Mouse (Mus musculus) embryonic facial prominence, embryonic 10.5 days (tissue): ENCODE measurements around the gene Olfr93. TPM values are rescaled to one million over a fixed set of nuclear protein-coding genes. Genes with fewer than 3 reads are reported as not detected.
A peak's percentile ranks its signal among the peaks of the same experiment; 100 is the strongest.
"Not testable (repeated sequence)": the region's sequence is repeated elsewhere in the genome, so short reads cannot be mapped to it uniquely, and the experiment has no call there.

Experiments
- DNase-seq: peaks from one replicate; pipeline ENCODE4 v3.0.0-alpha.2; 2017; ENCODE audit warnings: low spot score
- H3K27ac ChIP-seq: fragments of 300-500 bp; sonication (generic); replicated peaks from 2 replicates; pipeline ENCODE4 v1.5.1; 2016; ENCODE audit warnings: mild to moderate bottlenecking
- H3K27me3 ChIP-seq: fragments of 300-500 bp; sonication (generic); replicated peaks from 2 replicates; pipeline ENCODE4 v1.6.1; 2016; ENCODE audit warnings: low read depth, mild to moderate bottlenecking; ENCODE audit not compliant: poor library complexity, severe bottlenecking
- H3K36me3 ChIP-seq: fragments of 300-500 bp; sonication (generic); replicated peaks from 2 replicates; pipeline ENCODE4 v1.6.1; 2016; ENCODE audit warnings: mild to moderate bottlenecking, moderate library complexity
- H3K4me1 ChIP-seq: fragments of 300-500 bp; sonication (generic); 2 replicates; pipeline ENCODE4 v1.6.1; 2016
- H3K4me3 ChIP-seq: fragments of 300-500 bp; sonication (generic); 2 replicates; pipeline ENCODE4 v1.5.1; 2016; ENCODE audit warnings: mild to moderate bottlenecking, moderate library complexity
- H3K9me3 ChIP-seq: fragments of 300-500 bp; sonication (generic); 2 replicates; pipeline ENCODE4 v1.6.1; 2016; ENCODE audit warnings: mild to moderate bottlenecking
- WGBS: fragments of 180-500 bp; shearing (Covaris S2); methylation state at CpG from one replicate; pipeline ENCODE4 v1.1.7; 2016; 5-methylcytosine and 5-hydroxymethylcytosine counted together
- polyA plus RNA-seq: library from polyadenylated mRNA; unstranded; fragments of >200 nt; fragmentation: Nextera tagmentation; extraction: Ambion mirVana; gene quantifications from 2 replicates; pipeline ENCODE4 v1.2.1, GENCODE M21; 2016

Olfr93 gene
- polyA plus RNA-seq = not detected in 2 replicates

DNA sequence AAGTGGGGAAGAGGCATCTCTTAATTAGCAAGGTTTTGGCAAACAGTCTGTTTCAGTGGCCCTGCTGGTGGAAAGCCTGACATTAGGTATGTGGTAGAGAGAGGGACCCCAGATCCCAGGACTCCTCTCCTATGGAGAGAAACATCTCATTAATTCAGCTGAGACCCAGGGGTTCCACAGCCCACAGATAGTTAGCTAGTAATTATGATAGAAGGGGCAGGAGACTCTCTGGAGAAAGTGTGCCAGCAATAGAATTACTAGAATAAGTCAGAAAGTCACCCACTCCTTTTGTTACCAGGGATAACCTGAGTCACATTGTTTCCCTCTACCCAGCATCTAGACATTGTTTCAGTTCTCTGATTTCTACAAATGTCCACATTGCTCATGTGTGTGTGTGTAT lies at the start of gene Olfr93:
Olfr93 (minus strand) TSS at position 101 of the 400 bp plus-strand sequence.
- Histone ChIP-seq H3K27ac (no peak within 1 kb of the TSS), H3K36me3 (no peaks in the 10 kb centered on the region), H3K4me3 (no peak within 1 kb of the TSS), H3K4me1 (no peaks in the 10 kb centered on the region), H3K27me3 (no peaks in the 10 kb centered on the region), H3K9me3 (no peaks in the 10 kb centered on the region)
- DNase-seq = no peak

DNA sequence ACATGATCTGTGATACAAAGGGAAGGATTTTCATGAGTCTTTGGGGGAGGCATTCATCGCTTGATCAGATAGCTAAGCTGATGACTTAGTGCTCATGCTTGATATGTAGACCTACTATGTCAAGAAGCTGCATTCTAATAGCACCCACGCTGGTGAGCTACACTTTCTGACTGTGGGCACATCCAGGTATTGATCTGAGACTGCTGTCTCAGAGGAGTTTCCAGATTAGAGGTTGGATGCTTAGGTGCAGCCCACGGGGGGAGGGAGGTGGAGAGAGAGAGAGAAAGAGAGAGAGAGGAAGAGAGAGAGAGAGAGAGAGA lies 42.6 kb upstream of the Olfr93 start:
- Histone ChIP-seq H3K4me3 (no peak overlapping the region), H3K27ac (no peak overlapping the region), H3K27me3 (peaks cover 6% of the 10 kb centered on the region), H3K36me3 (no peaks in the 10 kb centered on the region), H3K9me3 (no peaks in the 10 kb centered on the region), H3K4me1 (no peaks in the 10 kb centered on the region)
- WGBS = 26% methylated on average over 3 of the region's 3 CpGs
- no peak for DNase-seq

DNA sequence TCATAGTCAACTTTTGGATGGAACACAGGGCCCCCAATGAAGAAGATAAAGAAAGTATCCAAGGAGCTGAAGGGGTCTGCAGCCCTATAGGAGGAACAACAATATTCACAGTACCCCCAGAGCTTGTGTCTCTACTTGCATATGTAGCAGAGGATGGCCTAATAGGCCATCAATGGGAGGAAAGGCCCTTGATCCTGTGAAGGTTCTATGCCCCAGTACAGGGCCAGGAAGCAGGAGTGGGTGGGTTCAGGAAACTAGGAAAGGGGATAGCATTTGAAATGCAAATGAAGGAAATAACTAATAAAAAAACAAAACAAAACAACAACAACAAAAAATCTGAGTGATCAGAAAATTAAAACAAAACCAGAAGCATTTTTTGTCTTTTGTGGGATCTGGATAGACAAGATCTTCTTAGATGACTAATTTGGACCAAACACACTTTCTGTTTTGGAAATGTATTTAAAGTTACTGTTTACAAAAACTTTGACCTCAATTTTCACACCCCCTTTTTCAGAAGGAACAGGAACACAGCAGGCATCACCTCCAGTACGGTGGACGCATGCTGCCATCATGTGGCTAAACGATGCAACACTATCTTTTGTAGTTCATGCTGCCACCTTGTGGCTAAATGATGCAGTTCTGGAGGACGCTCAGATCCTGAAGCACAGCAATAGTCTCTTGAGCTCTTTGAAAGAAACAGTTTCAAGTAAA lies 42.1 kb upstream of the Olfr93 start:
- no peak overlapping the region for H3K27ac ChIP-seq
- H3K36me3 ChIP-seq = no peaks in the 10 kb centered on the region
- peaks cover 11% of the 10 kb centered on the region for H3K27me3 ChIP-seq
- under 1% methylated on average over 4 of the region's 4 CpGs for WGBS
- no peak overlapping the region for H3K4me3 ChIP-seq
- DNase-seq = peak; percentile 76
- no peaks in the 10 kb centered on the region for H3K4me1 ChIP-seq
- H3K9me3 ChIP-seq = no peaks in the 10 kb centered on the region

DNA sequence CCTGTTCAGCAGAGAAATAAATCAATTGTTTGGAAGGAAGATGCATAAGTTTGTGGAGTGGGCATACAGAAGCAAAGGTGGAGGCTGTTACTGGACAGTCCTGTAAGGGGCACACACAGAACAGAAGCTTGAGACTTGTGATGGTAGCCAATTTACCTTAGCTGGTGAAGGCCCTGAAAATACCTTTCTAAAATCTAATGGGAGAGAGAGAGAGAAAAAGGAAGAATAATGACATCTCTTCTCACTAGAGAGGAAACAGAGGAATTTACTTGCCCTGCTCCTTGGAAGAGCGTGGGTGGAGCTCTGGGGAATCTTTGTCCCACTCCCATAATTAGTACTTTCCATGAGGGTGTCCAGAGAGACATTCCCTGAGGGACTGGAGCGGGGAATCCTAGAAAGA lies 39.6 kb upstream of the Olfr93 start, which contains the start of gene Olfr94:
Olfr94 (minus strand) TSS at position 101 of the 400 bp plus-strand sequence.
- Histone ChIP-seq H3K36me3 (no peaks in the 10 kb centered on the region), H3K4me1 (peaks cover 13% of the 10 kb centered on the region), H3K27me3 (peaks cover 36% of the 10 kb centered on the region), H3K4me3 (no peak within 1 kb of the TSS), H3K27ac (no peak within 1 kb of the TSS), H3K9me3 (no peaks in the 10 kb centered on the region)
- DNase-seq = no peak
- WGBS = 70% methylated on average over 2 of the region's 2 CpGs

DNA sequence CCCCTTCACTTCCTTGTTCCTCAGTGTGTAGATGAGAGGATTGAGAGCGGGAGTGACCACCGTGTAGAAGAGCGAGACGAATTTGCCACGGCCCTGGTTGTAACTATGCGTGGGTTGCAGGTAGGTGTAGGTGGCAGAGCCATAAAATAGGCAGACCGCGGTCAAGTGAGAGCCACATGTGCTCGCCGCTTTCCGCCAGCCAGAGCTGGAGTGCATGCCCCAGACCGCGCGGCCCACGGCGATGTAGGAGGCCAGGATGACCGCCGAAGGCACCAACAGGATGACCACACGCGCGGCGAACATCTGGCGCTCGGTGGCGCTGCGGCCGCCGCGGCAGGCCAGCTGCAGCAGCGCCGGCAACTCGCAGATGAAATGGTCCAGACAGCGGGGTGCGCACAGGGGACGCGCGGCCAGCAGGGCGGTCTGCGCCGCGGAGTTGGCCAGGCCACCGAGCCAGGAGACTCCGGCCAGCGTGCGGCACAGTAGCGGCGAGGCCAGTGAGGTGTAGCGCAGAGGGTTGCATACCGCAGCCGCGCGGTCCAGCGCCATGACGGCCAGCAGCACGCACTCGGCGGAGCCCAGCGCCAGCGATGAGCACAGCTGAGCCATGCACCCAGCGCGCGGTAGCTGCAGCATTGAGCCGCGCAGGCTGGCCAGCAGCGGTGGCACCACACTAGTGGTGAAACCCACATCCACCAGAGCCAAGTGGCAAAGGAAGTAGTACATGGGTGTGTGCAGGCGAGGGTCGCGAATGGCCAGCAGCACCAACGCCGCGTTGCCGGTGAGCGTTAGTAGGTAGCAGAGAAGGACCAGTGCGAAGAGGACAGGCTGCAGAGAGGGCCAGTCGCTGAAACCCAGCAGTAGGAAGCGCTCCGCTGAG lies 35.8 kb upstream of the Olfr93 start:
- Histone ChIP-seq H3K4me3 (peak overlapping the region; percentile 72), H3K27me3 (peaks cover 47% of the 10 kb centered on the region), H3K36me3 (no peaks in the 10 kb centered on the region), H3K4me1 (peaks cover 13% of the 10 kb centered on the region), H3K9me3 (no peaks in the 10 kb centered on the region), H3K27ac (no peak overlapping the region; the same call in 1 of the 2 replicates)
- DNase-seq = peak; percentile 78
- WGBS = under 1% methylated on average over 77 of the region's 77 CpGs

DNA sequence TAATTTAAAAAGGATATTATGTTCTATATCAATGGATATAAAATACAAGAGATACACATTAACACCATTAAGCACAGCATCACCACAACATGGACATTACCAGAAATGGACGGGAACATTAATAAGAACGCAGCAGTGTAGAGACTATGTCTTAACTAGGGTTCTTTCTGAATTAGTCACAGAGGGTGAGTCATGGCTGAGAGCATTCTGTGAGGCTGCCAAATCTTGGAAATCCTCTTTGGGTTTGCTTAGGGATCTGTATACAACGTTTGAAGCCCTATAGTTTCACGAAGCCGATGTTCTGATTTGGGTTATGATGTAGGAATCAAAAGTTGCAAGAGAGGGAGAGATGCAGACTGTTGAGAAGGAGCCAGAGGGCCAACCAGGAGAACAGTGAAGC lies 33.5 kb upstream of the Olfr93 start:
- Histone ChIP-seq H3K9me3 (no peaks in the 10 kb centered on the region), H3K27me3 (peaks cover 47% of the 10 kb centered on the region), H3K4me3 (no peak overlapping the region), H3K4me1 (peaks cover 13% of the 10 kb centered on the region), H3K27ac (no peak overlapping the region), H3K36me3 (no peaks in the 10 kb centered on the region)
- WGBS = 94% methylated on average over 5 of the region's 5 CpGs
- DNase-seq = no peak

DNA sequence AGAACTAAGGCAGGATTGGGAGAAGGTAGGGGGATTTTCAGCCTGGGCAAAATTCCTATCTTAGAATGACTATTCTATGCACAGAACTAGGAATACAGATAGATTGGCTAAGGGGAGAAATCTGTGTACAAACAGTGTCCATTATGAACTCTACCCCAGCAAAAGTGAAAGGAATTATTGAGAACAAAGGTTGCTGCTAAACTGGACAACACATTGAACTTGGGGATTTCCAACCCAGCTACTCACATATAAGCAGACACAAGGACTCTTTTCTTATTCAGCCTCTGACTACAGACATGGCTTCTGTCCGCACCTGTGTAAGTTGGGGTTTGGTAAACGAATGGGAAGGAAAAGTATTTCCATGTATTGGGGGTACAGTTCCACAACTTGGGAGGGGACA lies 32.4 kb upstream of the Olfr93 start, which contains the start of gene Ubd:
Ubd (plus strand) TSS at position 237 of the 400 bp plus-strand sequence.
- Histone ChIP-seq H3K36me3 (no peaks in the 10 kb centered on the region), H3K27me3 (peaks cover 39% of the 10 kb centered on the region), H3K4me1 (peaks cover 13% of the 10 kb centered on the region), H3K9me3 (no peaks in the 10 kb centered on the region), H3K4me3 (no peak within 1 kb of the TSS), H3K27ac (no peak within 1 kb of the TSS)
- no peak for DNase-seq
- 85% methylated on average over 2 of the region's 2 CpGs for WGBS

DNA sequence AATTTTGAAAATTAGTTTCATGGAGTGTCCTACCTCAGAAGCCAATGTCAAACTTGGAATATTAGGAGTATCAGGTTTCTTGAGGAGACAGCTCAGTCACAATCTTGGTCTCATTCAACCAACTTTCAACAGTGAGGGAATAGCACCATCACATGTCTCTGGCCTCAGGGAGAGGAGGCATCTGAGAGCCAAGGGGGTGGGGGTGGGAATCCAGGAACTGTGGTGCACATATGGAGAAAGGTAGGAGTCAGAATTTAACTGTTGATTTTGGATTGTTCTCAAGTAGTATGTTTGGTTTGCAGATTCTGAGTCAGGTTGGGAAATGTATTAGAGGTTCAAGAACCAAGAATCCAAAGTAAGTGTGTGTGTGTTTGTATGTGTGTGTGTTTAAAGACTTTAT lies 31.7 kb upstream of the Olfr93 start:
- H3K36me3 ChIP-seq = no peaks in the 10 kb centered on the region
- DNase-seq = no peak
- H3K4me1 ChIP-seq = peaks cover 13% of the 10 kb centered on the region
- H3K9me3 ChIP-seq = no peaks in the 10 kb centered on the region
- no peak overlapping the region for H3K27ac ChIP-seq
- H3K27me3 ChIP-seq = peaks cover 33% of the 10 kb centered on the region
- no peak overlapping the region for H3K4me3 ChIP-seq

DNA sequence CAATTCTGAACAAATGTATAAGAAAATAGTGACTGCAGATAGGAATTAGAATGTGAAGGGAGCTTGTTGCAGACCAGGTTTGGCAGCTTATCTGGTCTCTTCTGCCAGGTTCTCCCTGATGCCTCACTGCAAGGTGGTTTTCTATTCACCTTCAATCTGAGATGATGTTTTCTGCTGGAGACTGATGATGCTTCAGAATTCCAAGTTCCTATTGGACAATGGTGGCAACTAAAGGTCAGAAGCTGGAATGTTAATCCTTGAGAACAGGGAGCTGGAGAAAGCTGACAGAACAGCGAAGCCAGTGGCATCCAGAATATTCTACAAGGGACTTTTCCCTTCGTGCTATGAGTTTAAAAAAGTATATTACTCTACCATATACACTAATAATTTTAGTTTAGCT lies 29.4 kb upstream of the Olfr93 start:
- Histone ChIP-seq H3K36me3 (no peaks in the 10 kb centered on the region), H3K4me1 (no peaks in the 10 kb centered on the region), H3K27me3 (peaks cover 10% of the 10 kb centered on the region), H3K27ac (no peak overlapping the region), H3K4me3 (no peak overlapping the region), H3K9me3 (no peaks in the 10 kb centered on the region)
- DNase-seq = no peak
- 37% methylated on average over 2 of the region's 2 CpGs for WGBS

DNA sequence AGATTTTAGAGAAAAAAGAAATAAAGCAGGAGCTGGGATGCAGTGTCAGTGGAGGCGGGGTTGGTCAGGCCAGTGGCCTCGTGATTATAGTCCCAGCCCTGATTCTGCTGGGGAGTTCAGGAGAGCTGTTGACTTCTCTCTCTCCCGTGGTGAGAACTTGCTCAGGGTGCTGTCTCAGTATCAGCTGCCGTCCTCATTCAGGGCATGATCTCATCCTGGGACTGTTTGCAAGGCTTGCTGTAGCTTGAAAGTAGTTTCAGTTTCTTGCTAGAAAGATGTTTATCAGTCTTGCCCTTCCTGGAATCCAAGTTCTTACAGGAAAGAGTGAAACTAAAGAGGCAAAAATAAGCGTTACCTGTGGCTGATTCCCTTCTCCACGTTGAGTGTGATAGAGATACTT lies 24.2 kb upstream of the Olfr93 start:
- DNase-seq = no peak
- 52% methylated on average over 6 of the region's 6 CpGs for WGBS
- Histone ChIP-seq H3K4me1 (no peaks in the 10 kb centered on the region), H3K36me3 (no peaks in the 10 kb centered on the region), H3K9me3 (no peaks in the 10 kb centered on the region), H3K4me3 (no peak overlapping the region), H3K27me3 (no peaks in the 10 kb centered on the region), H3K27ac (no peak overlapping the region)

DNA sequence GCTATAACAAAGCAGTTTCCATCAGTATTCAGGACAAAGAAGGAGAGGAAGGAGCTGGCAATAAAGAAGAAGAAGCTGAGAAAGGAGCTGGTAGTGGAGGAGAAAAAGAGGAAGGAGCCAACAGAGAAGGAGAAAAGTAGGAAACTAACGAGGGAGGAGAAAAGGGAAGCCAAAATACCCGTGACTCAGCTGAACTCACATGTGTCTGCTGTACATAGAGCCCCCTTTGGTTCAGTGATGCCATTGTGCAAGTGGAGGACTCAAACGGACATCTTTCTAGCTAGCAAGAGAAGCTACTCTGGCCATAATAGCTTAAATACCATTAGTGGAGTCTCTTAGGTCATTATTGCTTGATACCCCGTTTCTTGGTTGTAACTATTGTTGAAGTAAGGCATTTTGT lies 29.9 kb downstream of the Olfr93 start:
- H3K4me1 ChIP-seq, DNase-seq, H3K4me3 ChIP-seq, H3K9me3 ChIP-seq, H3K27ac ChIP-seq, H3K27me3 ChIP-seq, H3K36me3 ChIP-seq: not testable (repeated sequence)
- 76% methylated on average over 4 of the region's 4 CpGs for WGBS

DNA sequence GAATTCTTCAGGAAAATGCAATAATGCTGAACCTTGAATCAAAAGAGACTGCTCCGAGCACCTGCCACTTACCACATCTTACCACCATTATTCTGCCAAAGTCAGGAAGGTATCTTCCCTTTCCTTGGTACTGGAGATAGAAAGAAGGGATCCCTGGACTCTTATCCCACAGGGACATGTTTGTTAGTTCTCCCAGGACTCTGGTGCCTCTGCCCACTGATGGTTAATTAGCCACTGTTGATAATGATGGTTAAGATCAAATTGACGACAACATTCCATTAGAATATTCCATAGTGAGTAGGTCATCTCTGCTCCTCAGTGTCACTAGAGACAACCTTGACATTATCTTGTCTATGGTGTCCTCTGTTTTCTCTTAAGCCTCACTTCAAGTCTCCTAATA lies 41.3 kb downstream of the Olfr93 start, which contains the start of gene Olfr92:
Olfr92 (minus strand) TSS at position 101 of the 400 bp plus-strand sequence.
- WGBS = 86% methylated on average over 2 of the region's 2 CpGs
- H3K4me3 ChIP-seq = no peak within 1 kb of the TSS

DNA sequence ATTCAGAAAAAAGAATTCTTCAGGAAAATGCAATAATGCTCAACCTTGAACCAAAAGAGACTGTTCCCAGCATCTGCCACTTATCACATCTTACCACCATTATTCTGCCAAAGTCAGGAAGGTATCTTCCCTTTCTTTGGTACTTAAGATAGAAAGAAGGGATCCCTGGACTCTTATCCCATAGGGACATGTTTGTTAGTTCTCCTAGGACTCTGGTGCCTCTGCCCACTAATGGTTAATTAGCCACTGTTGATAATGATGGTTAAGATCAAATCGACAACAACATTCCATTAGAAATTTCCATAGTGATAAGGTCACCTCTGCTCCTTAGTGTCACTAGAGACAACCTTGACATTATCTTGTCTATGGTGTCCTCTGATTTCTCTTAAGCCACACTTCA lies 63.1 kb downstream of the Olfr93 start, which contains the start of gene Olfr91:
Olfr91 (minus strand) TSS at position 101 of the 400 bp plus-strand sequence.
- Histone ChIP-seq H3K36me3 (no peaks in the 10 kb centered on the region), H3K4me1 (no peaks in the 10 kb centered on the region), H3K9me3 (no peaks in the 10 kb centered on the region), H3K4me3 (no peak within 1 kb of the TSS), H3K27me3 (no peaks in the 10 kb centered on the region), H3K27ac (no peak within 1 kb of the TSS)
- no peak for DNase-seq
- 92% methylated on average over 1 of the region's 1 CpGs for whole genome bisulfite sequencing

More for the DNA sequence above, 41.3 kb downstream of the Olfr93 start, which contains the start of gene Olfr92:
- no peak within 1 kb of the TSS for H3K27ac ChIP-seq
- DNase-seq = no peak
- no peaks in the 10 kb centered on the region for H3K4me1 ChIP-seq
- no peaks in the 10 kb centered on the region for H3K36me3 ChIP-seq
- no peaks in the 10 kb centered on the region for H3K9me3 ChIP-seq
- H3K27me3 ChIP-seq = no peaks in the 10 kb centered on the region
